Mouse (Mus musculus): Measurements from ENCODE around the gene Trim2. TPM values are rescaled to one million over a fixed set of nuclear protein-coding genes. Genes with fewer than 3 reads are reported as not detected.

Gene Trim2
- total and polyA plus RNA-seq, 3 experiments = 2.4 to 3.3 (median 2.5) TPM

DNA sequence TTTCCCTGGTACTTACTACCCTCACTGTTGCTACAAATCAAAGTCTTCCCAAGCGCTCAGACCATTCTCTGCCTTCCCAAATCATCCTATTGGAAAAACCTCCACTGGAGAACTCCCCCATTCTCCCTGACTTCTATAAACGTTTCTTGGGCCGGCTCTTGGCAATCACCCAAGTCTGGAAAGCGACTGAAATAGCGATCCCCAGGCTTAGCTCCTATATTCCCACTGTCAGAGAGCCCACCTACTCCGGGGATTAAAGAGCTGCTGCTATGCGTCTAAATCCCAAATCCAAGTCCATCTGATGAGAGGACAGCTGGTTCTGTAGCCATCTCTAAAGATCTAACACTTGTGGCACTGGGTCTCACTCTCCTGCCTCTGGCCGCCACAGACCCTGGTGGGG lies 58.9 kb downstream of the Trim2 start:
- H3K79me2 ChIP-seq (replicated peaks; ENCODE audit: control insufficient read depth, extremely low read depth, insufficient read depth, poor library complexity, severe bottlenecking) = no peaks in the 10 kb centered on the region
- no peaks in the 10 kb centered on the region for H3K36me3 ChIP-seq (replicated peaks in 1 of 2; ENCODE audit: control insufficient read depth in 1 of 2, insufficient read depth in 1 of 2, low read length in 1 of 2)
- no peak overlapping the region for H3K4me2 ChIP-seq (ENCODE audit: insufficient read depth, low read depth, poor library complexity, severe bottlenecking)
- no peaks in the 10 kb centered on the region for H3K27me3 ChIP-seq (replicated peaks)
- TF ChIP-seq MYC (IDR thresholded peaks at IDR 0.05; ENCODE audit: low read depth, low read length) (no peak), MAZ (IDR thresholded peaks at IDR 0.05; ENCODE audit: low read depth, low read length) (no peak)
- H3K4me3 ChIP-seq (replicated peaks in 1 of 3; ENCODE audit: low read depth in 2 of 3, low read length in 2 of 3, poor library complexity in 1 of 3) = no peak overlapping the region
- dilution Hi-C loops (cut with MboI; ENCODE audit: extremely low pct_ligation_motif_present, extremely low pct_unique_long_range_greater_than_20kb, low sequenced_read_pairs) (no loop called here), in situ Hi-C loops (cut with MboI; ENCODE audit: low pct_ligation_motif_present, low pct_unique_long_range_greater_than_20kb, low sequenced_read_pairs) (no loop called here)
- no peaks in the 10 kb centered on the region for H3K9me3 ChIP-seq (replicated peaks; ENCODE audit: low read length)
- no peak overlapping the region for H3K27ac ChIP-seq (ENCODE audit: insufficient read depth, low read depth)
- DNase-seq (ENCODE audit: extremely low read depth) = no peak
- H3K9ac ChIP-seq (ENCODE audit: insufficient read depth, low read depth) = no peak overlapping the region
- no peaks in the 10 kb centered on the region for H3K4me1 ChIP-seq (ENCODE audit: control insufficient read depth in 1 of 2, insufficient read depth in 2 of 2)

DNA sequence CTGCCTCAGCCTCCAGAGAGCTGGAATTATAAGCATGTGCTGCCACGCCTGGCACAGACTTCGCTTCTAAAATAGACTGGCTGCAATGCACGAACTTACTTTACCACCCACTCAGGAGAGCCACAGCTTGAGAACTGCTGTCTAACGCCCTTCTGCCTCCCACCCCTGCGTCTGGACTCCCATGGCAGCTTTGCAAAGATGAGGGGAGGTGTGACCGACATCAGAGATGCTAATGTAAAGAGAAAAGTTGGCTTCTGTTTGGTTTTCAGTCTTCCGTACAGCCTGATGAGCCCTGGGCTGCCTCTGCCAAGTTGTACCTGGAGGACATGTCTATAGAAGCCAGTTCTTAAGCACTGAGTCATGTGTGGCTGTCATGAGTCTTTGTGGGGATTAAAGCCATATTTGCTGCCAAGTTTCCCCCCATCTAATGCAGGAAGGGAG lies 60.2 kb downstream of the Trim2 start:
- in situ Hi-C loops (cut with MboI; ENCODE audit: low pct_ligation_motif_present, low pct_unique_long_range_greater_than_20kb, low sequenced_read_pairs) (no loop called here), dilution Hi-C loops (cut with MboI; ENCODE audit: extremely low pct_ligation_motif_present, extremely low pct_unique_long_range_greater_than_20kb, low sequenced_read_pairs) (no loop called here)
- no peak for DNase-seq (ENCODE audit: extremely low read depth)
- Histone ChIP-seq H3K9me3 (replicated peaks; ENCODE audit: low read length) (no peaks in the 10 kb centered on the region), H3K4me2 (ENCODE audit: insufficient read depth, low read depth, poor library complexity, severe bottlenecking) (no peak overlapping the region), H3K9ac (ENCODE audit: insufficient read depth, low read depth) (no peak overlapping the region), H3K79me2 (replicated peaks; ENCODE audit: control insufficient read depth, extremely low read depth, insufficient read depth, poor library complexity, severe bottlenecking) (no peaks in the 10 kb centered on the region), H3K27ac (ENCODE audit: insufficient read depth, low read depth) (no peak overlapping the region), H3K36me3 (replicated peaks in 1 of 2; ENCODE audit: control insufficient read depth in 1 of 2, insufficient read depth in 1 of 2, low read length in 1 of 2) (no peaks in the 10 kb centered on the region), H3K27me3 (replicated peaks) (no peaks in the 10 kb centered on the region), H3K4me1 (ENCODE audit: control insufficient read depth in 1 of 2, insufficient read depth in 2 of 2) (no peaks in the 10 kb centered on the region), H3K4me3 (replicated peaks in 1 of 3; ENCODE audit: low read depth in 2 of 3, low read length in 2 of 3, poor library complexity in 1 of 3) (no peak overlapping the region)
- TF ChIP-seq MEF2A (IDR thresholded peaks at IDR 0.05; ENCODE audit: borderline replicate concordance, low read depth, low read length) = no peak
- TF ChIP-seq MXI1 (IDR thresholded peaks at IDR 0.05; ENCODE audit: low read depth, low read length) = no peak
- no peak for TF ChIP-seq E2F4 (IDR thresholded peaks at IDR 0.05; ENCODE audit: insufficient replicate concordance, low read depth, low read length)
- TF ChIP-seq SMC3 (IDR thresholded peaks at IDR 0.05; ENCODE audit: low read depth, low read length) = no peak
- no peak for TF ChIP-seq CHD2 (IDR thresholded peaks at IDR 0.05; ENCODE audit: low read length)
- no peak for TF ChIP-seq ELF1 (IDR thresholded peaks at IDR 0.05; ENCODE audit: low read depth, low read length)
- no peak for TF ChIP-seq JUND (conservative IDR thresholded peaks at IDR 0.05; ENCODE audit: low read depth, low read length)
- TF ChIP-seq JUN (IDR thresholded peaks at IDR 0.05; ENCODE audit: insufficient read depth, low read depth, low read length) = no peak
- no peak for TF ChIP-seq MAX (IDR thresholded peaks at IDR 0.05; ENCODE audit: low read length)
- no peak for TF ChIP-seq CTCF (conservative IDR thresholded peaks at IDR 0.05 in 1 of 2, IDR thresholded peaks at IDR 0.05 in 1 of 2; ENCODE audit: low read depth in 2 of 2, low read length in 2 of 2)
- no peak for TF ChIP-seq ZMIZ1 (IDR thresholded peaks at IDR 0.05; ENCODE audit: low read depth, low read length)
- no peak for TF ChIP-seq ZKSCAN1 (IDR thresholded peaks at IDR 0.05; ENCODE audit: borderline replicate concordance, low read depth, low read length)
- no peak for TF ChIP-seq RAD21 (IDR thresholded peaks at IDR 0.05; ENCODE audit: low read depth, low read length)
- no peak for TF ChIP-seq CHD1 (IDR thresholded peaks at IDR 0.05; ENCODE audit: low read depth, low read length)
- no peak for TF ChIP-seq ETS1 (conservative IDR thresholded peaks at IDR 0.05; ENCODE audit: low read depth, low read length)
- no peak for TF ChIP-seq ZC3H11A (IDR thresholded peaks at IDR 0.05; ENCODE audit: low read depth, low read length)

All from CH12.LX (cell line).